Mouse (Mus musculus) gastrocnemius, adult 2 months (tissue): ENCODE measurements at regions not wholly inside any gene's neighbourhood (a gene's known extent, or its start where the extent isn't known, plus 50 kb on each side); places are given as distances from the start of the nearest gene placed in this dataset.

Experiments used
- DNase-seq: peaks from one replicate; pipeline ENCODE4 v3.0.0; 2022
- H3K27ac ChIP-seq: fragments of 200-600 bp; 2 replicates; pipeline ENCODE4 v1.8.1; 2022; ENCODE audit warnings: mild to moderate bottlenecking
- H3K4me3 ChIP-seq: fragments of 200-600 bp; 2 replicates; pipeline ENCODE4 v1.8.1; 2022; ENCODE audit warnings: mild to moderate bottlenecking, moderate library complexity
- CTCF ChIP-seq: fragments of 200-600 bp; IDR thresholded peaks from 2 replicates; pipeline ENCODE4 v1.8.1; 2022; ENCODE audit warnings: antibody characterized with exemption, mild to moderate bottlenecking, moderate library complexity
- intact Hi-C: fragments of 180-260 bp; cut with DNase I; formaldehyde crosslinking; loops from one replicate; pipeline ENCODE4 v1.15.1; 2025

DNA sequence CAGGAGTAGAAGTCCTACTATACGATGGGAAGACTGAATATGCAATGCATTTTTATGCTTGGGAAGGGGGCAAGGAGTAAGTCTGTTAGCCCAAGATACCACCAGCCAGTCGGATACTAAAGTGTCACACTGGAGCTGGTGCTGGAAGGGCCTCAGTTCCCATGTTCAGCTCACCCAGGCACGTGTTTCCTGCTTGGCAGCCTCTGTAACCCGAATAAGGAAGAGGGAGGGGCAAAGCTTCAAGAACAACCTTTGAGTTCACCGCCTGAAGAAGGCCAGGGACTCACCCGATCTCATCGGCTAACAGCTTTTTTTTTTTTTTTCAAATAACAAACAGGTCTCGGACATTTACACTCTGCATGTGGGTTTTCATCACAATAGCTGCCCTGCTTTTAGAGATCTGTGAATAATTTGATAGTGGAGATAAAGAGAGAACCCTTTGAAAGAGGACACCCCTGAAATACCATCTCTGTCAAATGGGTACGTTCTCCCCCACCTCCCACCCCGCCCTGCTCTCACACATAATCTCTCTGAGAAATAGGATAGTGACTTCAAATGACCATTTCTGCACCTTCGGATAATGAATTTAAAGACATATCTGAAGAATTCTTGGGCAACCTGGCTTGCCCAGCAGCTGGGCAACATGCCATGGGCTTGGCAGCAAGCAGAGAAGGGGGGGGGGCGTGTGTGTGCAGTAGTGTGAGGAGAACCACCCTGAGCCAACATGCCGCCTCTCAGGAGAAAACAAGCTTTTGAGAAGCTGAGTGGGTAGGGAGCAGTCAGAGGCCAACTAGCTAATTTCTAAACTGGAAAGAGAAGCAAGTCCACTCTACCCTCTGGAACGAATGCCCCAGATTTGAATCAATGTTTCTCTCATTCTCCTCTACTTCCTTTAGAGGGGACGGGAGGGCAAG is 115.1 kb downstream of the Gm10260 start:
- intact Hi-C loops, result no loop called here
- DNase-seq, result peak; percentile 27
- Histone ChIP-seq H3K4me3 (no peak overlapping the region), H3K27ac (no peak overlapping the region)
- TF ChIP-seq CTCF, result no peak

DNA sequence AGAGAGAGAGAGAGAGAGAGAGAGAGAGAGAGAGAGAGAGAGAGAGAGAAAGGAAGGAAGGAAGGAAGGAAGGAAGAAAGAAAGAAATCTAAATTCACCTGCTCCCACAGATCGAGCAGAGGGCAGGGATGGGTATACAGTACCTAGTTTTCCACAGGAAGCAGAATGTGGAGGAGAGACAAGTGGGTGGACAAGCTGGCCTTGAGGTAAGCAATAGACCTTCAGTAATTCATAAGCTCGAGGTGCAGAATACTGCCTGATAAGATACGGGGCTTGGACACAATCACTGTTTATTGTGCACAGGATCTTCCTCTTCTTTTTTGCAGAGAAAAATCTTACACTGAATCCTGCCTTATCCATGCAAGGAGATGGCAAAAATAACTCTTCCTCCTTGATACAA is 120.2 kb downstream of the Gm10260 start:
- Histone ChIP-seq H3K27ac (no peak overlapping the region), H3K4me3 (no peak overlapping the region)
- intact Hi-C loops, result no loop called here
- no peak for TF ChIP-seq CTCF
- DNase-seq, result no peak

DNA sequence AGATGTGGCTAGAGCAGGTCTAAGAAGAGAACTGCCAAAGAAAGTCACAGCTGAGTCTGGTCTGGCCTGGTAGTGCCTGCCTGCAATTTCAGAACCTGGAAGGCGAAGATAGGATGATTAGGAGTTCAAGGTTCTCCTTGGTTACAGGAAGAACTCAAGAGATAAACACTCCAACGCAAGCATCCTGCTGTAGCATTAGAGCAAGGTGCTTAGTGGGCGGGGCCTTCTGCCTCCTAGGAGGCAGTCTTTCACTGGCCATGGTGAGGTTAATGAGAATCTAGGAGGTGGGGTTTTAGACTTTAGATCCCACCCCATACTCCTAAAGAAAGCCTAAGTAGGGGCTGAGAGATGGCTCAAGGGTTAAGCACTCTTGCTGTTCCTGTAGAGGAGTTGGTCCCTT is 120.8 kb downstream of the Gm10260 start:
- H3K4me3 ChIP-seq, result no peak overlapping the region
- no peak for DNase-seq
- H3K27ac ChIP-seq, result no peak overlapping the region
- no peak for TF ChIP-seq CTCF
- intact Hi-C loops, result no loop called here

DNA sequence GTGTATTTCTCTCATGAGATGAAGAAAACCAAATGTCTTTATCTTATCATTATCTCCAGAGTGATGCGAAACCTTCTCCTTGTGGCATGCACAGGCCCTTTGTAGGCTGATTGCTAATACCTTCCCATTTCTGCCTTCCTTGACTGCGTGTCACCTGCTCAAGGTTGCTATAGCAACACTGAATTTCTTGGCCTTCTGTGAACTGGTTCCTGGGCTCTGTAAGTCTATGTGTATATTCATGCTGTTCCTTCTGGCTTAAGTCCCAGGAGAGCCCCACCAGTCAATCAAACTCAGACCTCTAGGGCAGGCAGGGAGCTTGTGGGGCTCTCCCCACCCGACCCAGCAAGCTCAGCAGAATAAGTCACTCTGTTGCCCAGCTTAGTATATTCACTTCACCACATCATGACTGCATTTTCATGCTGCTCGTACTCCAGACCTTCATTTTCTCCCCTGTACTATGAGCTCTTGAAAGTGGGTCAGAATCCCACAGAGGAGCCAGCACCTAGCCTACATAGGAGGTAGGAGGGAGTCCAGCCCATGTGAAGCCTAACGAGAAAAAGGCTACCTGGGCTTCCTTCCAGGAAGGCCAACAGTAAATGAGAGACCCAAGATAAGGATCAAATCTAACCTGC is 121.9 kb downstream of the Gm10260 start:
- intact Hi-C loops, result no loop called here
- Histone ChIP-seq H3K4me3 (no peak overlapping the region), H3K27ac (no peak overlapping the region)
- no peak for TF ChIP-seq CTCF
- DNase-seq, result no peak

DNA sequence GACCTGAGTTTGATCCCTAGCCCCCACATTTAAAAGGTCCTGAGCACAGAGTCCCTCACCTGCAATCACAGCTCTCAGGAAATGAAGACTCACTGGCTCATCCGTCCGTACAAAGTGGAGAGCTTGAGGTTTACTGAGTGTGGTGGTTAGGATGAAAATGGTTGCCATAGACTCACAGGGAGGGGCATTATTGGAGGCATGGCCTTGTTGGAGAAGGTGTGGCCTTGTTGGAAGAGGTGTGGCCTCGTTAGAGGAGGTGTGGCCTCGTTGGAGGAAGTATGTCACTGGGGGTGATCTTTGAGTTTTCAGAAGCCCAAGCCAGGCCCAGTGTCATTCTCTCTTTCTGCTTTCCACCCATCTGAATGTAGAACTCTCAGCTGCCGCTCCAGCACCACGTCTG is 122.9 kb downstream of the Gm10260 start:
- intact Hi-C loops, result no loop called here
- TF ChIP-seq CTCF, result no peak
- H3K27ac ChIP-seq, result no peak overlapping the region

DNA sequence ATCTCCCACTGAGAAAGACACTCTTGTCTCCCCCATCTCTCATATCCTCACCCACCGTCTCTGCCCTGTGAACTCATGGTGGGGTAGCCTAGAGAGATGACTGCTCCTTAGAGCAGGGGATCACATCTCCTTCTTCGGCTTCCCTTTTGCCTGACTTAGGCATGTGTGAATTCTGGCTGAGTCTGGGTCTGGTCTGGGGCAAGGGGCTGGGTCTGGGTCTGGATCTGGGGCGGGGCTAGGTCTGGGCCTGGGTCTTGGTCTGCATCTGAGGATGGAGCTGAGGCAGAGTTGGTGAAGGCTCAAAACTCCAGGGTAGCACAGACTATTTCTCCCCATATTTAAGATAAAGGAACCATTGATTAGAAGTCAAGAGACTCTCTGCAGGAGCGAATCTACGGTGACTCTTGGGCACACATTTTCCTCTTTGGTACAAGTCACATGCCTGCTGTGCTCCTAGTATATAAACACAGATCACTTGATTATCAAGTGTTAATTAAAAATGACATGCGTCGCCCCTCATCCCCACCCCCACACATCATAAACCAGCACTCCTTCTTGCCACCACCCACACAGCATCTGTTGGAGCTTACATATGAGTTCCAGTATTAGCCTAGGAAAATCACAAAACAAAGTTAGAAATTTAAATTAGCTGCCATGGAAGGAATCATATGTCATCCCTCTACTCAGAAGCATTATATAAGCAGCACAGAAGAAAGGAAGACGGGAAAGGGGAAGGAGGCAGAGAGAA is 126.2 kb downstream of the Gm10260 start:
- TF ChIP-seq CTCF, result no peak
- Histone ChIP-seq H3K4me3 (no peak overlapping the region), H3K27ac (no peak overlapping the region)
- intact Hi-C loops, result no loop called here
- DNase-seq, result no peak

More for the DNA sequence above, 122.9 kb downstream of the Gm10260 start:
- DNase-seq, result no peak
- H3K4me3 ChIP-seq, result no peak overlapping the region

DNA sequence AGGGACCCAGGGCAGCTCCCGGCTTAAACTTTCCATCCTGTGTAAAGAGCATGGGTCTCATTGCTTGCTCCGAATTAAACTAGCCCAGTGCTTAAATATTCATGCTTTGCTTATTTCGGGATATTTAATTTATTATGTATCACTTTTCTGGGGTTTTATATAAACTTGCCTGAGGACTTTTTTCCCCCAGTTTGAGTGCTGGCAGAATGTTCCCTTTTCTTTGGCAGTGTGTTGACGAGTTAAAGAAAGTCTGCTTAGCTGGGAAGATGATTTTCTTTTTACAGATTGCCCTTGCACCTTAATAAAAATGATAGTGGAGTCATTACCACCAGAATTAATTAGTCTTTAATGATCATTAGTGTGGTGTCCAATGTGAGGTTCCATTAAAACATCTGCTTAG is 126.9 kb downstream of the Gm10260 start:
- intact Hi-C loops, result no loop called here
- H3K4me3 ChIP-seq, result no peak overlapping the region
- DNase-seq, result no peak
- no peak overlapping the region for H3K27ac ChIP-seq
- TF ChIP-seq CTCF, result no peak

DNA sequence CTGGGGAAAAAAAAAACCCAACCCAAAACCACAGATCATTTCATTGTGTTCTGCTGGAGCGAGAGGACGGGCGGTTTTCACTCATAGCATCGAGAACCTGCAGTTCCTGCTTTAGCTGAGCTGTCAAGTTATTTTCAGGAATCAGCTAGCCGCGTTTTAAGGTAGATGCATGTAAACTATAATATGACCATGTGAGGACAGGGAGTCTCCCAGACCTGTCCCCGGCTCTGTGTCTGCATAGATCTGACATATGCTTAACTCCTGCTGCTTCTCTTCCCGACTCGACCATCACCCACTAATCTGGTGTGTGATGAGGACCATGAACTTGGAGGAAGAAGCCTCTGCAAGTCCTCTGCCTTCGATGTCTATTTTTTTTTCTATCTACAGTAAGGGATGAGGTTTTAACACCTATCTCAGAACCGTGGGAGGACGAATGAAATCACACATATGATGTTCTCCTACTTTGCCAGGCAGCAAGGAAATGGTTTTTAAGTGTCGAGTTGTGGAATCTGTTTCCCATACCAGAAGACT is 128.5 kb downstream of the Gm10260 start:
- H3K27ac ChIP-seq, result no peak overlapping the region
- intact Hi-C loops, result no loop called here
- TF ChIP-seq CTCF, result no peak
- no peak for DNase-seq
- H3K4me3 ChIP-seq, result no peak overlapping the region

DNA sequence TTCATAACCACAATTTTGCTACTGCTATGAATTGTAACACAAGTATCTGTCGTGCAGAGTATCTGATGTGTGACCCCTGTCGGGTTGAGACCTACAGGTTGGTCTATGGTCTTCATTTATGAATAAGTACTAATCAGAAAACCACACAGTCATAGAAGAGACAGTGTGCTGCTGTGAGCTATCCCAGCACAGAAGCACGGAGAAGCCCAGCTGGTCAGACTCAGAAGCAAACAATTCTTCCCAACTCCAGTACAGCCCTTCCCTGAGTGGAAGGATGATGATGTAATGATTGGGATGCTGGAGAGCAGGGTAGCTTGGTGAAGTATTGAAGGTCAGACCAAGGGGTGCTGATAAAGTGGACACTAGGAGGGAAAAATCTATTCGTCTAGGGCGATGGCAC is 129.5 kb downstream of the Gm10260 start:
- Histone ChIP-seq H3K27ac (no peak overlapping the region), H3K4me3 (no peak overlapping the region)
- no peak for DNase-seq
- TF ChIP-seq CTCF, result no peak
- intact Hi-C loops, result no loop called here

DNA sequence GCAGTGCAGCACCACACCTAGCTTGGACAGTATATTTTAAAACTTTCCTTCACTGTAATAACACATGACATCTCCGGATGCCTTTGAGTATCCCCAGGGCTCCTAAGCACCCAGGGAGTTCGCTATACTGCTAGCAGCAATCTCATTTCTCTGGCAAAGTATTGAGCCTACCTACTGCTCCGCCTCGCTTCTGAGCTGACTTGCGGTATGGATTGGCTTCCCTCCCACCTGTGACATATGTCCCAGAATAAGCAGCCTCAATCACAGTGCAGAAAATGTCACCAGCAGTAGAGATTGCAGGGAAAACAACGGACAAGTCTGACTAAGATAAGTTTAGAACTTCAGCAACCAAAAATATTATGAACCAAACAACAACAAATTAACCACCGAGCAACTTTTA is 131.8 kb downstream of the Gm10260 start:
- intact Hi-C loops, result no loop called here

DNA sequence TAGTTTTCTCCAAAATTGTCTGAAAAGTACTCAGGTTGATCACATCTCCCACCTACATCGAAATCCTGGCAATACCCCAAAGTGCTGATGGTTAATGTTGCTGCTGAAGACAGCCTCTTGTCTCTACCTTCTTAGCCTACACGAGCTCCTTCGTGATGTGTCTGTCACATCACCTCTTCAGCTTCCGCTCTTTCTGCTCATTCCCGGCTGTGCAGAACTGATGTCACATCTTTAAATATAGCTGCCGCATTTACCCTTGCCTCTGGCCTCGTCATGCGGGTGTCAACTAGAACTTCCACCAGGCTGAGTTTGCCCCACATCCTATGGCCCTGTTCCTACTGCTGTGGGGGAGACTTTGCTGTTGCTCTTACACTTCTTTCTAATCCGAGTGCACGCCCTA is 133.2 kb downstream of the Gm10260 start:
- intact Hi-C loops, result no loop called here
- DNase-seq, result no peak
- no peak overlapping the region for H3K27ac ChIP-seq
- TF ChIP-seq CTCF, result no peak
- no peak overlapping the region for H3K4me3 ChIP-seq

More for the DNA sequence above, 131.8 kb downstream of the Gm10260 start:
- no peak for DNase-seq
- Histone ChIP-seq H3K27ac (no peak overlapping the region), H3K4me3 (no peak overlapping the region)
- no peak for TF ChIP-seq CTCF

DNA sequence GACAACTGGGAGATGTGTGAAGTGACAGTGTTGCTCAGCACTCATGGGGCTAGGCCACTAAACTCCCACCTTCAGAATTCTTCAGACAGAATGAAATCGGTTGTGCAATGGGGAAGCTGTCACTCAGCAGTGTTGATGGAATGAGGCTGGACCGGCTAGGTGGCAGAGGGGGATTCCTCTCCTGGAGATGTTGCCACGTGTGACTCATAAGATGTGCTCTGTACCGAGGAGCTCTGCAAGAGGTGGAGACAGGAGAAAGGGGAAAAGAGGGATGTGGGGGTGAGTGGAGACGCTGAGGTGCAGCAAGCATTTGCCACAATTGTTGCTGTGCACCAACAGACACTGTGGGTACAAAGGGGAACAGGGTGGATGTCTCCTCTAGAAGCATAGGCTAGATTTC is 133.6 kb downstream of the Gm10260 start:
- no peak for TF ChIP-seq CTCF
- no peak for DNase-seq
- Histone ChIP-seq H3K4me3 (no peak overlapping the region), H3K27ac (no peak overlapping the region)
- intact Hi-C loops, result no loop called here

DNA sequence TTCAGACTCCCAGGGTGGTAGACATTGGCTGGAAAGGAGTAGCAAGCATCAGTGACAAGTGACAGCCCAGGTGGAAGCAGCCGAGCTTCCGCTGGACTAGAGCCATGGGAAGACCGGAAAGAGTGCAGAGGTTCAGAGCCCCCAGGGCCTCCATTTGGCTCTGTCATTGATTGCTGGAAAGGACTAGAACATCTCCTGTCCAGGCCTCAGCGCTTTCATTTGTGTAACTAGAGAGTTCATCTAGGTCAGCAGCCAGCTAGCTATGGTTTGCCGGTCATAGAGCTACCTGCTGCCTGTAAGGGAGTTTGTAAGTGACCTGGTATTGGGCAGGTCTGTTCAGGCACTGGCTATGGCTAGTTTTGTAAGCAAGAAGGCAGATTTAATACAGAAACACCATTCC is 134.3 kb downstream of the Gm10260 start:
- DNase-seq, result peak; percentile 30
- no peak overlapping the region for H3K4me3 ChIP-seq
- H3K27ac ChIP-seq, result peak overlapping the region; percentile 28; the same call in 1 of the 2 replicates
- intact Hi-C loops, result no loop called here
- no peak for TF ChIP-seq CTCF
